Mouse (Mus musculus): Measurements from ENCODE around the gene Anxa4.

Anxa4 gene

GRCm38 (mm10) chr6:86754105-86754863, 39.1 kb downstream of the Anxa4 start:
- DNase-seq (ENCODE audit: low read depth, low spot score) = peak; percentile 87

- no peak for DNase-seq (ENCODE audit: low read depth, low spot score)
Observed at GRCm38 (mm10) chr6:86752843-86753485, 40.4 kb downstream of the Anxa4 start.

- peak; percentile 44 for DNase-seq (ENCODE audit: low read depth, low spot score)
Observed at GRCm38 (mm10) chr6:86750961-86751360, 42.4 kb downstream of the Anxa4 start.

GRCm38 (mm10) chr6:86749817-86750216, 43.6 kb downstream of the Anxa4 start:
- no peak for DNase-seq (ENCODE audit: low read depth, low spot score)

- DNase-seq (ENCODE audit: low read depth, low spot score) = peak; percentile 66
Observed at GRCm38 (mm10) chr6:86747171-86747570, 46.2 kb downstream of the Anxa4 start.

GRCm38 (mm10) chr6:86740652-86741051, 52.7 kb downstream of the Anxa4 start:
- peak; percentile 72 for DNase-seq (ENCODE audit: low read depth, low spot score)

- no peak for DNase-seq (ENCODE audit: low read depth, low spot score)
Observed at GRCm38 (mm10) chr6:86736830-86737229, 56.6 kb downstream of the Anxa4 start.

- no peak for DNase-seq (ENCODE audit: low read depth, low spot score)
Observed at GRCm38 (mm10) chr6:86736313-86736712, 57.1 kb downstream of the Anxa4 start.

- DNase-seq (ENCODE audit: low read depth, low spot score) = peak; percentile 99
Observed at GRCm38 (mm10) chr6:86733183-86733876, 60.1 kb downstream of the Anxa4 start, which contains the start of gene Gmcl1. Gmcl1 (minus strand) TSS chr6:86733383.

- peak; percentile 13 for DNase-seq (ENCODE audit: low read depth, low spot score)
Observed at GRCm38 (mm10) chr6:86732276-86733173, 60.9 kb downstream of the Anxa4 start.

GRCm38 (mm10) chr6:86728711-86729110, 64.7 kb downstream of the Anxa4 start:
- no peak for DNase-seq (ENCODE audit: low read depth, low spot score)

- no peak for DNase-seq (ENCODE audit: low read depth, low spot score)
Observed at GRCm38 (mm10) chr6:86721977-86722376, 71.4 kb downstream of the Anxa4 start.

- DNase-seq (ENCODE audit: low read depth, low spot score) = no peak
Observed at GRCm38 (mm10) chr6:86708072-86708774, 85.2 kb downstream of the Anxa4 start.

GRCm38 (mm10) chr6:86702577-86702976, 90.8 kb downstream of the Anxa4 start:
- DNase-seq (ENCODE audit: low read depth, low spot score) = no peak

GRCm38 (mm10) chr6:86697903-86698302, 95.5 kb downstream of the Anxa4 start:
- no peak for DNase-seq (ENCODE audit: low read depth, low spot score)

- DNase-seq (ENCODE audit: low read depth, low spot score) = no peak
Observed at GRCm38 (mm10) chr6:86696213-86696612, 97.2 kb downstream of the Anxa4 start.

GRCm38 (mm10) chr6:86694465-86694864, 98.9 kb downstream of the Anxa4 start:
- DNase-seq (ENCODE audit: low read depth, low spot score) = peak; percentile 84

GRCm38 (mm10) chr6:86689671-86690070, 103.7 kb downstream of the Anxa4 start:
- DNase-seq (ENCODE audit: low read depth, low spot score) = no peak

GRCm38 (mm10) chr6:86686971-86687370, 106.4 kb downstream of the Anxa4 start:
- DNase-seq (ENCODE audit: low read depth, low spot score) = no peak

Measured in ZHBTc4 (cell line).